ENCODE assay signal across 8 mouse cellular contexts in the genomic region with DNA sequence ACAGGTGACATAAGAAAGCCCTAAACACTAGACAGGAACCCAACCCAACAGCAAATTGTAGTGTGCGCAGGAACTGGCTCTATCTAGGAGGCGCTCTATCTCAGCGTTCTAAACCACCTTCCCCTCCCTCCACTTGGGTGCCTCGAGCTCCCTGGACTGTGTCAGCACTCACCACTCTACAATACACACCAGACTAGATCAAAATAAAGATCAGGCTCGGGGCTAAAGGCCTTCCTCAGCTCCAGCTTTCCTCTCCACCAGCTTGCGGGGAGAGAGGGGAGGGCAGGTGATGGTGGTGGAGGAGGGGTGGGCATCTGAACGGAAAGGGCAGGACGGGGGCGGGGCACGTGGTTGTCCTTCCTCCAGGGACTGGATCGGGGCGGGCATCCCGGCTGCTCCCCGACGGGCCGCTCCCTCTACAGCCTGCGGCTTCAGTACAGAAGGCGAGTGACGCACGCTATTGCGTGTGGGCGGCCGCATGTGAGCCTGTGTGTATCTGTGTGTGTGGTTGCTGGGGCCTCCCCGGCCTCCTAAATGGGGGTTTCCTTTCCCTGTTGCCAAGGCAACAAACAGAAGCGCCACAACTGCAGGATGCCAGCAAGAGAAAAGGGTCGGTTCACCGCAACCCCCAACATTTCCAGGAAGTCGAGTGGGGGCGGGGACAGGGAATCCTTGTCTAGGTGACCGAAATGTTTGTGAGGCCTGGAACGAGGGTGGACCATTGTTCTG. TPM values are rescaled to one million over a fixed set of nuclear protein-coding genes. Genes with fewer than 3 reads are reported as not detected.
DNase-seq lines count a peak whose midpoint lies in the region; ATAC-seq lines count a peak whose summit lies in the region.

Gene Lmna, minus strand, starts transcription at position 265 of the 729 bp plus-strand sequence.

- H3K9ac ChIP-seq in heart, embryonic 12.5 days, result peak within 1 kb of the TSS; percentile 71
- H3K9ac ChIP-seq in kidney, embryonic 16.5 days (replicated peaks; ENCODE audit: low read length), result peak within 1 kb of the TSS; percentile 70

- H3K4me3 ChIP-seq in heart, embryonic 12.5 days, result peak within 1 kb of the TSS; percentile 48
- H3K4me3 ChIP-seq in kidney, embryonic 16.5 days (ENCODE audit: low read length), result peak within 1 kb of the TSS; percentile 47

- no peaks in the 10 kb centered on the region for H3K9me3 ChIP-seq in heart, embryonic 12.5 days (replicated peaks)
- H3K9me3 ChIP-seq in kidney, embryonic 16.5 days (ENCODE audit: low read length), result no peaks in the 10 kb centered on the region

- peak; percentile 100 for DNase-seq in CD4-positive helper T cell, adult 2 months (ENCODE audit: low read depth, low spot score)
- DNase-seq in brain, embryonic 18.5 days (ENCODE audit: low read depth, low spot score), result peak; percentile 78
- peak; percentile 93 for DNase-seq in liver
- peak; percentile 91 to 96 for DNase-seq in monocyte, adult 2 months (ENCODE audit: low read depth in 1 of 2, low spot score in 2 of 2)
- peak; percentile 91 to 92 for DNase-seq in spleen, postnatal 36 days (ENCODE audit: low spot score in 2 of 2)

- no peaks in the 10 kb centered on the region for H3K36me3 ChIP-seq in heart, embryonic 12.5 days
- H3K36me3 ChIP-seq in kidney, embryonic 16.5 days (ENCODE audit: insufficient read depth, low read length), result no peaks in the 10 kb centered on the region

- H3K4me2 ChIP-seq in heart, embryonic 12.5 days, result peak within 1 kb of the TSS; percentile 70
- H3K4me2 ChIP-seq in kidney, embryonic 16.5 days (replicated peaks; ENCODE audit: low read depth, low read length), result peak within 1 kb of the TSS; percentile 67

- no peaks in the 10 kb centered on the region for H3K27me3 ChIP-seq in heart, embryonic 12.5 days (replicated peaks)
- no peaks in the 10 kb centered on the region for H3K27me3 ChIP-seq in kidney, embryonic 16.5 days (ENCODE audit: insufficient read depth, low read length)

- peak; percentile 85 for ATAC-seq in erythroid progenitor cell, adult 5-6 weeks (replicated peaks; ENCODE audit: low FRiP score, poor library complexity, severe bottlenecking)
- peak; percentile 96 for ATAC-seq in heart, embryonic 12.5 days (ENCODE audit: insufficient number of reproducible peaks, low FRiP score)
- peak; percentile 96 for ATAC-seq in kidney, embryonic 16.5 days (ENCODE audit: low FRiP score, low TSS enrichment)

- H3K4me1 ChIP-seq in heart, embryonic 12.5 days (replicated peaks), result peaks cover 49% of the 10 kb centered on the region
- H3K4me1 ChIP-seq in kidney, embryonic 16.5 days (ENCODE audit: insufficient read depth, low read length), result peaks cover 40% of the 10 kb centered on the region

- WGBS in heart, embryonic 12.5 days, result under 1% methylated on average over 31 of the region's 31 CpGs
- WGBS in kidney, embryonic 16.5 days, result under 1% methylated on average over 31 of the region's 31 CpGs

- H3K27ac ChIP-seq in heart, embryonic 12.5 days (ENCODE audit: poor library complexity, severe bottlenecking), result peak within 1 kb of the TSS; percentile 88
- H3K27ac ChIP-seq in kidney, embryonic 16.5 days (ENCODE audit: low read length), result peak within 1 kb of the TSS; percentile 81

RNA-seq across cellular contexts. Expression of gene Lmna, which starts in this region (rescaled TPM):
- 31.7 and 48.2 TPM in 2 replicates for total RNA-seq in erythroid progenitor cell, adult 5-6 weeks (2015; ENCODE audit: low replicate concordance)
- 182 and 260 TPM in 2 replicates for total RNA-seq in erythroid progenitor cell, adult 5-6 weeks (2017; ENCODE audit: low replicate concordance)
- polyA plus RNA-seq in heart, embryonic 12.5 days (2016; fragmentation: Nextera tagmentation; extraction: Ambion mirVana), result 108 and 113 TPM in 2 replicates
- polyA plus RNA-seq in kidney, embryonic 16.5 days (2015; fragmentation: Nextera tagmentation; extraction: Ambion mirVana), result 89.9 and 100 TPM in 2 replicates

Comparison
In these comparisons a context has a peak if more than half of its experiments do, and no peak if none do; other contexts are left out.
1. Peak in every context shown above with its lines: DNase-seq, ATAC-seq, H3K4me3 ChIP-seq and H3K27ac ChIP-seq.